Mouse (Mus musculus) liver, postnatal 0 days (tissue): ENCODE data around the gene Dnajb5. TPM values are rescaled to one million over a fixed set of nuclear protein-coding genes. Genes with fewer than 3 reads are reported as not detected.

Experiments
- ATAC-seq: fragments of 200-750 bp; cut with Nextera tagmentation; 2 replicates; pipeline ENCODE4 v1.8.0; 2017; ENCODE audit warnings: mild to moderate bottlenecking, moderate library complexity
- DNase-seq: peaks from one replicate; pipeline ENCODE4 v3.0.0-alpha.2; 2016
- H3K27ac ChIP-seq: fragments of 300-500 bp; sonication (generic); 2 replicates; pipeline ENCODE4 v1.5.1; 2014; ENCODE audit warnings: antibody characterized with exemption, moderate library complexity, mild to moderate bottlenecking, low read depth
- H3K27me3 ChIP-seq: fragments of 300-500 bp; sonication (generic); 2 replicates; pipeline ENCODE4 v1.6.1; 2014; ENCODE audit warnings: low read length, control low read depth, mixed read lengths; ENCODE audit not compliant: insufficient read depth
- H3K36me3 ChIP-seq: fragments of 300-500 bp; sonication (generic); replicated peaks from 2 replicates; pipeline ENCODE4 v1.6.1; 2014; ENCODE audit warnings: mild to moderate bottlenecking, control low read depth, low read length, moderate library complexity, mixed read lengths; ENCODE audit not compliant: insufficient read depth
- H3K4me1 ChIP-seq: fragments of 300-500 bp; sonication (generic); 2 replicates; pipeline ENCODE4 v1.6.1; 2014; ENCODE audit warnings: antibody characterized with exemption, mild to moderate bottlenecking, control low read depth; ENCODE audit not compliant: insufficient read depth
- H3K4me2 ChIP-seq: fragments of 300-500 bp; sonication (generic); 2 replicates; pipeline ENCODE4 v1.6.1; 2014; ENCODE audit warnings: low read depth, mild to moderate bottlenecking, low read length, moderate library complexity, mixed read lengths
- H3K4me3 ChIP-seq: fragments of 300-500 bp; sonication (generic); 2 replicates; pipeline ENCODE4 v1.5.1; 2014; ENCODE audit warnings: low read depth, low read length
- H3K9ac ChIP-seq: fragments of 300-500 bp; sonication (generic); replicated peaks from 2 replicates; pipeline ENCODE4 v1.6.1; 2014; ENCODE audit warnings: mild to moderate bottlenecking, moderate library complexity
- H3K9me3 ChIP-seq: fragments of 300-500 bp; sonication (generic); 2 replicates; pipeline ENCODE4 v1.6.1; 2016; ENCODE audit warnings: mild to moderate bottlenecking, control low read depth, low read length, mixed read lengths
- CTCF ChIP-seq: sonication (generic); IDR thresholded peaks from 2 replicates; pipeline ENCODE4 v1.5.1; 2016; ENCODE audit warnings: antibody characterized with exemption, low read depth
- EP300 ChIP-seq: IDR thresholded peaks from 2 replicates; pipeline ENCODE4 v1.6.1; 2016; ENCODE audit warnings: antibody characterized with exemption, low read depth, mild to moderate bottlenecking
- WGBS: fragments of 180-500 bp; shearing (Covaris S2); extraction: QIAGEN DNeasy Blood & Tissue Kit; methylation state at CpG from one replicate; pipeline ENCODE4 v1.1.7; 2014; ENCODE audit not compliant: insufficient replicate concordance; 5-methylcytosine and 5-hydroxymethylcytosine counted together
- polyA plus RNA-seq: library from polyadenylated mRNA; unstranded; fragments of >200 nt; fragmentation: Nextera tagmentation; extraction: Ambion mirVana; gene quantifications from 2 replicates; pipeline ENCODE4 v1.2.1, GENCODE M21; 2015

Dnajb5 gene
- polyA plus RNA-seq, 1 experiment from 2014 or later, result 0.73 TPM

DNA sequence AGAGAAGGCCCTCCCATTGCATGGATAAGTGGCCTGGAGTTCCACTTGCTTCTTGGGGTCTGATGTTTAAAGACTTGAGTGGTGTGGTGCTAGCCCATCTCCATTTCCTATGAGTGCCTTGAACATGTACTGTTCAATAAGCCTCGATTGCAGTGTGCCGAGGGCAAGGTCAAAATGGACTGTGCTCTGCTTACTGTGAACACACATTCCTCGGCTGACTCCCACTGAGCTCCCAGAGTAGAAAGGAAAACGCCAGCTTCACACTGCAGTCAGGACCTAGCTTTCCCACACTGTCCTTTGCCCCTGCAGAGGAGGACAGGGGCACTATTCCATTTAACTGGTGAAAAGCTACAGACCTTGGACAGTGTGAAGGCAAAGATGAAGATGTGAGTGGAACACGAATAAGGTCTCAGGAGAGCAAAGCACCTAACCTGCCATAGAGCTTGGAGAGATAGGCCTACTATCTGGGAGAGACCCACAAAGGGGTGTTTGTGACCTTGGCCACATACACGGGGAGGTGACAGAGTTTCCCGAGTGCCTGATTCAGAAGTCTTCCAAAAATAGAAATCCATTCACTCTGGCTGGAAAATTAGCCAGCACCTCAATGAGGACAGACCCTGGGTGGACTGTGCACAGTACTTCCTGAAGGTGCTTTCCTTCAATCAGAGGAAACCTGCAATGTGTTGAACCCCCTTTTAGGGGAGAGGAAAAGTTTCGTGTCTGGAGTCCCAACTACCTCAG is 17.2 kb upstream of the Dnajb5 start:
- H3K4me3 ChIP-seq, result no peak overlapping the region
- no peak overlapping the region for H3K4me2 ChIP-seq
- H3K27me3 ChIP-seq, result peaks cover 9% of the 10 kb centered on the region; the same call in 1 of the 2 replicates

DNA sequence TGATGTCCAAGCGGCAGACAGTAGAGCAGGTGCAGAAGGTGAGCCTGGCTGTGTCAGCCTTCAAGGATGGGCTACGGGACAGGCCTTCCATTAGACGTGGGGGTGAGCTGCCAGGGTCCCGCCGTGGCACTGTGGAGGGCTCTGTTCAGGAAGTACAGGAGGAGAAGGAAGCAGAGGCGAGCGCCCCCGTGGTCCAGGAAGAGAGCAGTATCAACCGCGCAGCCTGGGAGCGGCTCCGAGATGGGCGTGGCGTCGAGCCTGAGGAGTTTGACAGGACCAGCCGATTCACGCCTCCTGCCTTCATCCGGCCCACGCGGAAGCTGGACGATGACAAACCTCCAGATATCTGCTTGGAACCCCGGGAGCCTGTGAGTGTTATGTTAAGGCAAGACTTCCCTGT is 16.0 kb upstream of the Dnajb5 start:
- peak; percentile 66 for DNase-seq
- Histone ChIP-seq H3K4me3 (no peak overlapping the region), H3K9me3 (no peaks in the 10 kb centered on the region), H3K4me2 (peak overlapping the region; percentile 44; the same call in 1 of the 2 replicates), H3K4me1 (0 out of 2 replicates have a peak, but pooled peaks cover 2% of the 10 kb centered on the region), H3K36me3 (no peaks in the 10 kb centered on the region), H3K27ac (no peak overlapping the region), H3K9ac (no peak overlapping the region; the same call in 1 of the 2 replicates), H3K27me3 (peaks cover 16% of the 10 kb centered on the region; the same call in 1 of the 2 replicates)
- no peak; the same call in 1 of the 2 replicates for TF ChIP-seq CTCF
- TF ChIP-seq EP300, result no peak
- 10% methylated on average over 22 of the region's 22 CpGs for WGBS
- no peak for ATAC-seq

More for the DNA sequence above, 17.2 kb upstream of the Dnajb5 start:
- WGBS, result 55% methylated on average over 8 of the region's 8 CpGs
- Histone ChIP-seq H3K9ac (no peak overlapping the region), H3K9me3 (no peaks in the 10 kb centered on the region), H3K36me3 (no peaks in the 10 kb centered on the region), H3K4me1 (0 out of 2 replicates have a peak, but pooled peaks cover 2% of the 10 kb centered on the region), H3K27ac (no peak overlapping the region)
- TF ChIP-seq CTCF (no peak), EP300 (no peak)
- DNase-seq (no peak), ATAC-seq (no peak)

DNA sequence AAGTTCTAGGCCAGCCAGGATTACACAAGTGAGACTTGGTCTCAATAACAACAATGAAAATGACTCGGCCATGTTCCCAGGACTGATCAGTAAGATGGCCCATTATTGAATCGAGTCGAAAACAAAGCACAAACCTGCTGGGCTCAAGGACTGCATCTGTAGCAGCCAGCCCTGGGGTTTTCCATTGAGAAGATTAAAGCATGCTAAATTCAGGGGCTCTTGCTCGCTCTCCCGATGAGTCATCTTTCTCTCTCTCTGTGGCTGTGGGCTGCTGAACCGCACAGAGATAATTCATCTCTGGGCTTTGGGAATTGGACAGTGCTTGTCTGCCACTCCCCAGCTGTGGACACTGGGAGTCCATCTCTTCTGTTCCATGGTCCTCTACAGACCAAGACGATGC is 8.2 kb upstream of the Dnajb5 start:
- Histone ChIP-seq H3K36me3 (no peaks in the 10 kb centered on the region), H3K9me3 (no peaks in the 10 kb centered on the region), H3K27ac (no peak overlapping the region), H3K4me1 (no peaks in the 10 kb centered on the region), H3K27me3 (peaks cover 17% of the 10 kb centered on the region; the same call in 1 of the 2 replicates), H3K4me3 (no peak overlapping the region), H3K4me2 (no peak overlapping the region), H3K9ac (no peak overlapping the region)
- no peak for ATAC-seq
- no peak for TF ChIP-seq EP300
- TF ChIP-seq CTCF, result no peak
- no peak for DNase-seq
- WGBS, result 68% methylated on average over 7 of the region's 7 CpGs

DNA sequence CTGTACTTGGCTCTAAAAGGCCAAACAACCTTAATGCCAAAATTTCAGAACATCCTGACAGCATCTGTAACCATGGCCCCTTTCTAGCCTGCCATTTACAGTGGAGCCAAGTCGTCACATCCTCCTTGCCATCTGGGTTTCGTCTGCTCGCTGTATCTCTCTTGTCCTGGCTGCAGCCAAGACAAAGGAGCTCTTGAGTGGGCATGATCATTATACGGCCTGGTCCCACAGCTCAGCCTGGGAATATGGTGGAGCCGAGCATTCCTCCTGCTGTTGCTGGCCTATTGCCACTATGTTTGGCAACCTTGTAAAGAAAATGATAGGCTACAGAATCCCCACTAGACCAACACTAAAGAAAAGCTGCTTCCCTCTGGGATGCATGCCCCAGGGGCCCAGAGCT is 6.3 kb upstream of the Dnajb5 start:
- Histone ChIP-seq H3K4me2 (no peak overlapping the region), H3K27ac (no peak overlapping the region), H3K36me3 (no peaks in the 10 kb centered on the region), H3K27me3 (peaks cover 25% of the 10 kb centered on the region), H3K9ac (no peak overlapping the region), H3K4me1 (no peaks in the 10 kb centered on the region), H3K4me3 (no peak overlapping the region), H3K9me3 (no peaks in the 10 kb centered on the region)
- TF ChIP-seq CTCF (no peak), EP300 (no peak)
- 80% methylated on average over 5 of the region's 5 CpGs for WGBS
- no peak for ATAC-seq
- DNase-seq, result no peak

DNA sequence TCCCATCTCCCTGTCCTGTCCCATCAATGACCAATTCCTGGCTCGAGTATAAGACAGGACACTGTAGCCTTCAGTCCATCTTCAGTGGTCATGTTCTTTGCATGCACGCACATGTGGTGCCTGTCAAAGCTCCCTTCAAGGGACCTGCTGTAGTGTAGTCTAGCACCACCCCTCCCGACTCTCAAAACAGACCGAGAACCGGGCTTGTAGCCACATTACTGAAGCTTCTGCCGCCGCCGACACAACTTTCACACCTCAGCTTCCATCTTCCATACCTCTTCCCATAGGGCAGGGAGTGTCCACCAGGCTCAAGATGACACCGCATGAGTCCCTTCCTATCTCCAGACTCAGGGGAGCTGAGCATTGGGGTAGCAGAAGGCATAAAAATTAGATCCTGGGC is 5.4 kb upstream of the Dnajb5 start:
- DNase-seq (no peak), ATAC-seq (no peak)
- Histone ChIP-seq H3K9ac (no peak overlapping the region), H3K27ac (no peak overlapping the region), H3K9me3 (no peaks in the 10 kb centered on the region), H3K4me2 (no peak overlapping the region), H3K27me3 (peaks cover 24% of the 10 kb centered on the region), H3K4me3 (no peak overlapping the region), H3K36me3 (no peaks in the 10 kb centered on the region), H3K4me1 (peaks cover 3% of the 10 kb centered on the region)
- 75% methylated on average over 9 of the region's 9 CpGs for WGBS
- no peak for TF ChIP-seq EP300
- no peak for TF ChIP-seq CTCF

DNA sequence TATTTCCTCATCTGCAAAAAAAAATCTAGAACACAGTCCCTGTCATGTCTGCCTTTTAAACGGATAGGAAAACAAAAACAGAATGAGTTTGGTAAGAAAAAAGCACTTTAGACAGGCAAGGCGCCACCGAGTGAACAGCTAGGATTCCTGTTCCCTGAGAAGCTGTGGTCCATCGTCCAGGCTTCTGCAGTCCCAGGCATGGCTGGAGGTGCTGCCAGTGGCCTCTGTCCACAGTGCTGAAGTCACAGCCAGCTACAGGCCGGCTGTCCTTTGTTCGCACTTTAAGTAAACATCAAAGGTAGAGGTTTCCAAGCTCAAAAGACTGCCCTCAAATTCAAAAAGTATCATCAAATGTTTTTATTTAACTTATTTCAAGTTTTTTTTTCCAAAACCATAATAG is 4.6 kb upstream of the Dnajb5 start:
- peaks cover 4% of the 10 kb centered on the region for H3K4me1 ChIP-seq
- WGBS, result 9% methylated on average over 6 of the region's 6 CpGs
- no peak overlapping the region for H3K4me2 ChIP-seq
- no peak for TF ChIP-seq EP300
- no peak for TF ChIP-seq CTCF
- no peaks in the 10 kb centered on the region for H3K9me3 ChIP-seq
- no peaks in the 10 kb centered on the region for H3K36me3 ChIP-seq
- ATAC-seq (no peak), DNase-seq (peak; percentile 42)
- H3K9ac ChIP-seq, result no peak overlapping the region
- H3K4me3 ChIP-seq, result no peak overlapping the region
- H3K27ac ChIP-seq, result no peak overlapping the region
- peaks cover 24% of the 10 kb centered on the region for H3K27me3 ChIP-seq
